Mouse (Mus musculus) liver, embryonic 14.5 days (tissue): ENCODE measurements at regions not wholly inside any gene's neighbourhood (a gene's known extent, or its start where the extent isn't known, plus 50 kb on each side); places are given as distances from the start of the nearest gene placed in this dataset.

Source experiments
- CTCF ChIP-seq: IDR thresholded peaks from 2 replicates; pipeline ENCODE4 v1.5.1; 2016; ENCODE audit warnings: antibody characterized with exemption, low read depth, control low read depth
- EP300 ChIP-seq: IDR thresholded peaks from 2 replicates; pipeline ENCODE4 v1.6.1; 2016; ENCODE audit warnings: antibody characterized with exemption, low read depth

- no peak for TF ChIP-seq CTCF
- no peak for TF ChIP-seq EP300
Observed at GRCm38 (mm10) chr17:62286086-62287080, 594.7 kb downstream of the Efna5 start.
